Mouse (Mus musculus) CH12.LX (cell line): ENCODE measurements around the gene Wdpcp.

Experiments
- CHD2 ChIP-seq: IDR thresholded peaks from 2 replicates; pipeline ENCODE4 v1.6.1; 2011; ENCODE audit warnings: low read length, improper control_type of control experiment
- CTCF ChIP-seq, 2 experiments: IDR thresholded peaks in 1 of 2; conservative IDR thresholded peaks in 1 of 2; 2 replicates each; pipeline ENCODE4 v1.5.1; 2011 to 2012; ENCODE audit warnings: low read depth in 2 of 2, low read length in 2 of 2, improper control_type of control experiment in 1 of 2, inconsistent platforms in 1 of 2, mild to moderate bottlenecking in 1 of 2, moderate library complexity in 1 of 2
- EP300 ChIP-seq: IDR thresholded peaks from 2 replicates; pipeline ENCODE4 v1.6.1; 2011; ENCODE audit warnings: low read length, improper control_type of control experiment
- KAT2A ChIP-seq: IDR thresholded peaks from 2 replicates; pipeline ENCODE4 v1.6.1; 2012; ENCODE audit warnings: low read length, improper control_type of control experiment, inconsistent platforms; ENCODE audit not compliant: insufficient replicate concordance
- MAZ ChIP-seq: IDR thresholded peaks from 2 replicates; pipeline ENCODE4 v1.6.1; 2012; ENCODE audit warnings: low read depth, mild to moderate bottlenecking, inconsistent platforms, low read length, improper control_type of control experiment, moderate library complexity
- MEF2A ChIP-seq: IDR thresholded peaks from 2 replicates; pipeline ENCODE4 v1.6.1; 2014; ENCODE audit warnings: low read depth, mild to moderate bottlenecking, inconsistent platforms, low read length, improper control_type of control experiment, borderline replicate concordance
- NELFE ChIP-seq: IDR thresholded peaks from 2 replicates; pipeline ENCODE4 v1.6.1; 2011; ENCODE audit warnings: low read depth, low read length, improper control_type of control experiment
- NRF1 ChIP-seq: IDR thresholded peaks from 2 replicates; pipeline ENCODE4 v1.6.1; 2014; ENCODE audit warnings: low read depth, mild to moderate bottlenecking, inconsistent platforms, low read length, improper control_type of control experiment, moderate library complexity
- POLR2A ChIP-seq: IDR thresholded peaks from 2 replicates; pipeline ENCODE4 v1.6.1; 2011; ENCODE audit warnings: low read depth, mild to moderate bottlenecking, improper control_type of control experiment, low read length
- RAD21 ChIP-seq: IDR thresholded peaks from 2 replicates; pipeline ENCODE4 v1.6.1; 2011; ENCODE audit warnings: low read depth, mild to moderate bottlenecking, low read length, improper control_type of control experiment, moderate library complexity
- SIN3A ChIP-seq: IDR thresholded peaks from 2 replicates; pipeline ENCODE4 v1.6.1; 2012; ENCODE audit warnings: low read length, improper control_type of control experiment, inconsistent platforms
- TCF12 ChIP-seq: IDR thresholded peaks from 2 replicates; pipeline ENCODE4 v1.6.1; 2014; ENCODE audit warnings: low read depth, mild to moderate bottlenecking, inconsistent platforms, low read length, improper control_type of control experiment
- USF1 ChIP-seq: IDR thresholded peaks from 2 replicates; pipeline ENCODE4 v1.6.1; 2014; ENCODE audit warnings: low read depth, mild to moderate bottlenecking, inconsistent platforms, low read length, improper control_type of control experiment
- ZMIZ1 ChIP-seq: IDR thresholded peaks from 2 replicates; pipeline ENCODE4 v1.6.1; 2012; ENCODE audit warnings: low read depth, mild to moderate bottlenecking, inconsistent platforms, low read length, improper control_type of control experiment

DNA sequence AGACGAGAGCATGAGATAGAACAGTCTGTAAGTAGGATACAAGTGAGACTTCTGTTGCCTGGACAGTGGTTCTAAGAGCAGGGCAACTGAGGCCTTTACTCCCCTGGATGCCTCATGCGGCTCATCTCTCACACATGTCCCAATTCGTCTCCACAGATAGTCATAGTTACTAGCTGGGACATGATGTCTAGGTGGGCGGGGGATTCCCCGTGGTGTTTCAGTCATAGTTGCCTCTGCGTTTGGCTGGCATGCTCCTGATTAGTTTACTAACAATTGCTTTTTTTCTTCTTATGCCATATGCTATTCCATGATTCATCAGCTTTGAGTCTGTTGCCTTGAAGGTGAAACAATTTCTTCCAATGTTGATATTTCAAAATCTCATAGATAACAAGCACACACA lies 116.4 kb downstream of the Wdpcp start:
- TF ChIP-seq POLR2A (no peak), CTCF (conservative IDR thresholded peaks at IDR 0.05 in 1 of 2, IDR thresholded peaks at IDR 0.05 in 1 of 2; ENCODE audit: low read depth in 2 of 2, low read length in 2 of 2) (no peak), TCF12 (no peak), ZMIZ1 (no peak), EP300 (peak; percentile 42; the same call in 1 of the 2 replicates), CHD2 (peak; percentile 53; the same call in 1 of the 2 replicates), USF1 (no peak), SIN3A (no peak), RAD21 (no peak), MAZ (no peak), NRF1 (no peak), NELFE (no peak), MEF2A (0 out of 2 replicates have a peak, but pooled peaks have one; percentile 24), KAT2A (no peak)
